Mouse (Mus musculus): ENCODE measurements around the gene Rec114. TPM values are rescaled to one million over a fixed set of nuclear protein-coding genes. Genes with fewer than 3 reads are reported as not detected.

Gene Rec114
- polyA plus RNA-seq, 1 experiment, result 0.35 TPM

GRCm38 (mm10) chr9:58648406-58649264 lies 95.1 kb downstream of the Rec114 start:
- Histone ChIP-seq H3K27me3 (ENCODE audit: control insufficient read depth, insufficient read depth, insufficient read length) (no peaks in the 10 kb centered on the region), H3K36me3 (ENCODE audit: control insufficient read depth, insufficient read depth) (peaks cover 43% of the 10 kb centered on the region), H3ac (ENCODE audit: control insufficient read depth, insufficient read length) (no peak overlapping the region), H3K79me2 (ENCODE audit: control insufficient read depth, insufficient read depth) (no peaks in the 10 kb centered on the region), H3K4me3 (no peak overlapping the region), H3K4me2 (ENCODE audit: low read depth) (no peak overlapping the region)
- TF ChIP-seq MYOD1 (IDR thresholded peaks at IDR 0.05; ENCODE audit: control insufficient read depth in 1 of 3, insufficient read length in 2 of 3, low read depth in 2 of 3), result no peak
- no peak for TF ChIP-seq USF1 (IDR thresholded peaks at IDR 0.05; ENCODE audit: low read depth)
- no peak for TF ChIP-seq POLR2A (IDR thresholded peaks at IDR 0.05; ENCODE audit: insufficient read length, low read depth)
- no peak for TF ChIP-seq E2F4 (IDR thresholded peaks at IDR 0.05; ENCODE audit: insufficient read depth)
- TF ChIP-seq SRF (IDR thresholded peaks at IDR 0.05; ENCODE audit: control insufficient read depth, insufficient read length, low read depth), result no peak
- no peak for TF ChIP-seq MAX (IDR thresholded peaks at IDR 0.05; ENCODE audit: low read depth)
- no peak for TF ChIP-seq POLR2AphosphoS2 (IDR thresholded peaks at IDR 0.05; ENCODE audit: insufficient read length, low read depth)
- TF ChIP-seq TCF3 (IDR thresholded peaks at IDR 0.05; ENCODE audit: insufficient read length, low read depth), result no peak
- no peak for TF ChIP-seq TCF12 (IDR thresholded peaks at IDR 0.05; ENCODE audit: insufficient read depth, poor library complexity, severe bottlenecking)
- TF ChIP-seq CEBPB (IDR thresholded peaks at IDR 0.05; ENCODE audit: insufficient read depth, poor library complexity, severe bottlenecking), result no peak
- no peak for TF ChIP-seq MYOG (IDR thresholded peaks at IDR 0.05; ENCODE audit: control insufficient read depth in 1 of 3, insufficient read depth in 1 of 3, insufficient read length in 2 of 3, low read depth in 2 of 3)
- TF ChIP-seq REST (IDR thresholded peaks at IDR 0.05; ENCODE audit: insufficient read depth, insufficient read length), result no peak

- peaks cover 35% of the 10 kb centered on the region for H3K36me3 ChIP-seq (ENCODE audit: control insufficient read depth, insufficient read depth)
Observed at GRCm38 (mm10) chr9:58630441-58630840, 113.3 kb downstream of the Rec114 start.

GRCm38 (mm10) chr9:58627197-58627596 lies 116.6 kb downstream of the Rec114 start:
- Histone ChIP-seq H3K4me3 (no peak overlapping the region), H3K79me2 (ENCODE audit: control insufficient read depth, insufficient read depth) (peaks cover 34% of the 10 kb centered on the region), H3K36me3 (ENCODE audit: control insufficient read depth, insufficient read depth) (peaks cover 25% of the 10 kb centered on the region), H3ac (ENCODE audit: control insufficient read depth, insufficient read length) (no peak overlapping the region), H3K4me2 (ENCODE audit: low read depth) (no peak overlapping the region), H3K27me3 (ENCODE audit: control insufficient read depth, insufficient read depth, insufficient read length) (no peaks in the 10 kb centered on the region)
- no peak for TF ChIP-seq USF1 (IDR thresholded peaks at IDR 0.05; ENCODE audit: low read depth)
- no peak for TF ChIP-seq SRF (IDR thresholded peaks at IDR 0.05; ENCODE audit: control insufficient read depth, insufficient read length, low read depth)

More at GRCm38 (mm10) chr9:58630441-58630840, 113.3 kb downstream of the Rec114 start:
- Histone ChIP-seq H3K27me3 (ENCODE audit: control insufficient read depth, insufficient read depth, insufficient read length) (no peaks in the 10 kb centered on the region), H3K4me3 (no peak overlapping the region), H3K4me2 (ENCODE audit: low read depth) (no peak overlapping the region), H3K79me2 (ENCODE audit: control insufficient read depth, insufficient read depth) (peaks cover 25% of the 10 kb centered on the region), H3ac (ENCODE audit: control insufficient read depth, insufficient read length) (no peak overlapping the region)
- TF ChIP-seq E2F4 (IDR thresholded peaks at IDR 0.05; ENCODE audit: insufficient read depth) (no peak), MYOD1 (IDR thresholded peaks at IDR 0.05; ENCODE audit: control insufficient read depth in 1 of 3, insufficient read length in 2 of 3, low read depth in 2 of 3) (no peak), MYOG (IDR thresholded peaks at IDR 0.05; ENCODE audit: control insufficient read depth in 1 of 3, insufficient read depth in 1 of 3, insufficient read length in 2 of 3, low read depth in 2 of 3) (no peak), USF1 (IDR thresholded peaks at IDR 0.05; ENCODE audit: low read depth) (no peak), CEBPB (IDR thresholded peaks at IDR 0.05; ENCODE audit: insufficient read depth, poor library complexity, severe bottlenecking) (no peak), SRF (IDR thresholded peaks at IDR 0.05; ENCODE audit: control insufficient read depth, insufficient read length, low read depth) (no peak), TCF12 (IDR thresholded peaks at IDR 0.05; ENCODE audit: insufficient read depth, poor library complexity, severe bottlenecking) (no peak), MAX (IDR thresholded peaks at IDR 0.05; ENCODE audit: low read depth) (no peak), TCF3 (IDR thresholded peaks at IDR 0.05; ENCODE audit: insufficient read length, low read depth) (no peak), REST (IDR thresholded peaks at IDR 0.05; ENCODE audit: insufficient read depth, insufficient read length) (no peak), POLR2AphosphoS2 (IDR thresholded peaks at IDR 0.05; ENCODE audit: insufficient read length, low read depth) (no peak), POLR2A (IDR thresholded peaks at IDR 0.05; ENCODE audit: insufficient read length, low read depth) (no peak)

- H3ac ChIP-seq (ENCODE audit: control insufficient read depth, insufficient read length), result no peak overlapping the region
- TF ChIP-seq MYOG (IDR thresholded peaks at IDR 0.05; ENCODE audit: control insufficient read depth in 1 of 3, insufficient read depth in 1 of 3, insufficient read length in 2 of 3, low read depth in 2 of 3), result no peak
- TF ChIP-seq MYOD1 (IDR thresholded peaks at IDR 0.05; ENCODE audit: control insufficient read depth in 1 of 3, insufficient read length in 2 of 3, low read depth in 2 of 3), result no peak
- no peak for TF ChIP-seq REST (IDR thresholded peaks at IDR 0.05; ENCODE audit: insufficient read depth, insufficient read length)
- no peak for TF ChIP-seq USF1 (IDR thresholded peaks at IDR 0.05; ENCODE audit: low read depth)
- TF ChIP-seq SRF (IDR thresholded peaks at IDR 0.05; ENCODE audit: control insufficient read depth, insufficient read length, low read depth), result no peak
- TF ChIP-seq MAX (IDR thresholded peaks at IDR 0.05; ENCODE audit: low read depth), result no peak
- no peak for TF ChIP-seq POLR2A (IDR thresholded peaks at IDR 0.05; ENCODE audit: insufficient read length, low read depth)
- TF ChIP-seq POLR2AphosphoS2 (IDR thresholded peaks at IDR 0.05; ENCODE audit: insufficient read length, low read depth), result no peak
- no peak for TF ChIP-seq CEBPB (IDR thresholded peaks at IDR 0.05; ENCODE audit: insufficient read depth, poor library complexity, severe bottlenecking)
- no peak overlapping the region for H3K4me3 ChIP-seq
- H3K36me3 ChIP-seq (ENCODE audit: control insufficient read depth, insufficient read depth), result peaks cover 10% of the 10 kb centered on the region
- H3K79me2 ChIP-seq (ENCODE audit: control insufficient read depth, insufficient read depth), result peaks cover 76% of the 10 kb centered on the region
- no peak overlapping the region for H3K4me2 ChIP-seq (ENCODE audit: low read depth)
- no peaks in the 10 kb centered on the region for H3K27me3 ChIP-seq (ENCODE audit: control insufficient read depth, insufficient read depth, insufficient read length)
Observed at GRCm38 (mm10) chr9:58623009-58623408, 120.8 kb downstream of the Rec114 start.
